Mouse (Mus musculus) embryonic facial prominence, embryonic 13.5 days (tissue): ENCODE measurements around the gene Dusp1. TPM values are rescaled to one million over a fixed set of nuclear protein-coding genes. Genes with fewer than 3 reads are reported as not detected.
A peak's percentile ranks its signal among the peaks of the same experiment; 100 is the strongest.

Experiments used
- ATAC-seq: fragments of 200-750 bp; cut with Nextera tagmentation; 2 replicates; pipeline ENCODE4 v1.8.0; 2017; ENCODE audit warnings: low read depth; ENCODE audit not compliant: insufficient number of reproducible peaks, insufficient read depth, low FRiP score, low TSS enrichment
- H3K27ac ChIP-seq: fragments of 300-500 bp; sonication (generic); 2 replicates; pipeline ENCODE4 v1.5.1; 2015; ENCODE audit warnings: moderate library complexity, mild to moderate bottlenecking, inconsistent platforms
- H3K27me3 ChIP-seq: fragments of 300-500 bp; sonication (generic); 2 replicates; pipeline ENCODE4 v1.6.1; 2015; ENCODE audit warnings: mild to moderate bottlenecking, inconsistent platforms
- H3K36me3 ChIP-seq: fragments of 300-500 bp; sonication (generic); 2 replicates; pipeline ENCODE4 v1.6.1; 2015; ENCODE audit warnings: mild to moderate bottlenecking, inconsistent platforms
- H3K4me1 ChIP-seq: fragments of 300-500 bp; sonication (generic); 2 replicates; pipeline ENCODE4 v1.6.1; 2015; ENCODE audit warnings: inconsistent platforms
- H3K4me2 ChIP-seq: fragments of 300-500 bp; sonication (generic); 2 replicates; pipeline ENCODE4 v1.6.1; 2015; ENCODE audit warnings: moderate library complexity, mild to moderate bottlenecking, inconsistent platforms
- H3K4me3 ChIP-seq: fragments of 300-500 bp; sonication (generic); 2 replicates; pipeline ENCODE4 v1.5.1; 2015; ENCODE audit warnings: mild to moderate bottlenecking, inconsistent platforms
- H3K9ac ChIP-seq: fragments of 300-500 bp; sonication (generic); 2 replicates; pipeline ENCODE4 v1.6.1; 2015; ENCODE audit warnings: mild to moderate bottlenecking, inconsistent platforms
- H3K9me3 ChIP-seq: fragments of 300-500 bp; sonication (generic); 2 replicates; pipeline ENCODE4 v1.6.1; 2016; ENCODE audit warnings: inconsistent platforms
- WGBS: fragments of 180-500 bp; shearing (Covaris S2); methylation state at CpG from one replicate; pipeline ENCODE4 v1.1.7; 2015; ENCODE audit warnings: mixed read lengths; 5-methylcytosine and 5-hydroxymethylcytosine counted together
- polyA plus RNA-seq: library from polyadenylated mRNA; unstranded; fragments of >200 nt; fragmentation: Nextera tagmentation; extraction: Ambion mirVana; gene quantifications from 2 replicates; pipeline ENCODE4 v1.2.1, GENCODE M21; 2015

Dusp1 gene
- polyA plus RNA-seq, 1 experiment from 2014 or later, result 13.2 TPM

GRCm38 (mm10) chr17:26490910-26491309, 71.0 kb downstream of the Dusp1 start:
- H3K9ac ChIP-seq, result no peak overlapping the region
- ATAC-seq, result no peak
- H3K36me3 ChIP-seq, result no peaks in the 10 kb centered on the region
- H3K4me2 ChIP-seq, result no peak overlapping the region
- H3K4me1 ChIP-seq, result 0 out of 2 replicates have a peak, but pooled peaks cover 4% of the 10 kb centered on the region
- H3K27ac ChIP-seq, result no peak overlapping the region
- H3K9me3 ChIP-seq, result peaks cover 8% of the 10 kb centered on the region; the same call in 1 of the 2 replicates
- no peak overlapping the region for H3K4me3 ChIP-seq
- 54% methylated on average over 2 of the region's 2 CpGs for WGBS
- no peaks in the 10 kb centered on the region for H3K27me3 ChIP-seq

- H3K27me3 ChIP-seq, result no peaks in the 10 kb centered on the region
- no peak overlapping the region for H3K4me2 ChIP-seq
- H3K4me3 ChIP-seq, result no peak overlapping the region
- H3K9ac ChIP-seq, result no peak overlapping the region
- peaks cover 5% of the 10 kb centered on the region; the same call in 1 of the 2 replicates for H3K4me1 ChIP-seq
- H3K36me3 ChIP-seq, result no peaks in the 10 kb centered on the region
- no peak for ATAC-seq
- H3K27ac ChIP-seq, result no peak overlapping the region
- 85% methylated on average over 10 of the region's 10 CpGs for WGBS
- H3K9me3 ChIP-seq, result peaks cover 8% of the 10 kb centered on the region; the same call in 1 of the 2 replicates
Measured at GRCm38 (mm10) chr17:26490072-26490471, 71.9 kb downstream of the Dusp1 start.

GRCm38 (mm10) chr17:26488711-26489403, 73.1 kb downstream of the Dusp1 start:
- Histone ChIP-seq H3K4me2 (no peak overlapping the region), H3K27me3 (no peaks in the 10 kb centered on the region), H3K36me3 (no peaks in the 10 kb centered on the region), H3K9ac (no peak overlapping the region), H3K4me1 (peaks cover 12% of the 10 kb centered on the region; the same call in 1 of the 2 replicates), H3K4me3 (no peak overlapping the region), H3K27ac (no peak overlapping the region), H3K9me3 (peaks cover 8% of the 10 kb centered on the region; the same call in 1 of the 2 replicates)
- 83% methylated on average over 8 of the region's 8 CpGs for WGBS
- ATAC-seq, result no peak

GRCm38 (mm10) chr17:26487917-26488316, 74.0 kb downstream of the Dusp1 start:
- H3K9me3 ChIP-seq, result 0 out of 2 replicates have a peak, but pooled peaks cover 3% of the 10 kb centered on the region

GRCm38 (mm10) chr17:26487266-26487665, 74.7 kb downstream of the Dusp1 start:
- H3K9me3 ChIP-seq, result no peaks in the 10 kb centered on the region
- WGBS, result 59% methylated on average over 5 of the region's 5 CpGs
- no peak overlapping the region for H3K27ac ChIP-seq
- 0 out of 2 replicates have a peak, but pooled peaks cover 2% of the 10 kb centered on the region for H3K27me3 ChIP-seq
- peaks cover 12% of the 10 kb centered on the region; the same call in 1 of the 2 replicates for H3K4me1 ChIP-seq
- H3K9ac ChIP-seq, result no peak overlapping the region
- no peak for ATAC-seq
- no peak overlapping the region for H3K4me3 ChIP-seq
- H3K4me2 ChIP-seq, result no peak overlapping the region
- no peaks in the 10 kb centered on the region for H3K36me3 ChIP-seq

More at GRCm38 (mm10) chr17:26487917-26488316, 74.0 kb downstream of the Dusp1 start:
- Histone ChIP-seq H3K27me3 (no peaks in the 10 kb centered on the region), H3K9ac (no peak overlapping the region), H3K4me3 (no peak overlapping the region), H3K4me2 (no peak overlapping the region), H3K36me3 (no peaks in the 10 kb centered on the region), H3K4me1 (peaks cover 12% of the 10 kb centered on the region; the same call in 1 of the 2 replicates), H3K27ac (no peak overlapping the region)
- no peak for ATAC-seq
- 86% methylated on average over 4 of the region's 4 CpGs for WGBS

- 0 out of 2 replicates have a peak, but pooled peaks cover 3% of the 10 kb centered on the region for H3K27me3 ChIP-seq
- H3K4me3 ChIP-seq, result no peak overlapping the region
- peaks cover 12% of the 10 kb centered on the region; the same call in 1 of the 2 replicates for H3K4me1 ChIP-seq
- H3K27ac ChIP-seq, result no peak overlapping the region
- H3K9me3 ChIP-seq, result no peaks in the 10 kb centered on the region
- H3K9ac ChIP-seq, result 0 out of 2 replicates have a peak overlapping the region, but pooled peaks have one; percentile 27
- WGBS, result 65% methylated on average over 14 of the region's 14 CpGs
- no peaks in the 10 kb centered on the region for H3K36me3 ChIP-seq
- no peak for ATAC-seq
- no peak overlapping the region for H3K4me2 ChIP-seq
Measured at GRCm38 (mm10) chr17:26484626-26485421, 77.1 kb downstream of the Dusp1 start.

GRCm38 (mm10) chr17:26480956-26481355, 81.0 kb downstream of the Dusp1 start:
- H3K27me3 ChIP-seq, result 0 out of 2 replicates have a peak, but pooled peaks cover 3% of the 10 kb centered on the region
- 69% methylated on average over 4 of the region's 4 CpGs for WGBS
- ATAC-seq, result no peak
- H3K9me3 ChIP-seq, result no peaks in the 10 kb centered on the region
- no peak overlapping the region for H3K9ac ChIP-seq
- H3K36me3 ChIP-seq, result no peaks in the 10 kb centered on the region
- H3K4me2 ChIP-seq, result no peak overlapping the region
- no peak overlapping the region for H3K27ac ChIP-seq
- no peak overlapping the region for H3K4me3 ChIP-seq
- peaks cover 20% of the 10 kb centered on the region for H3K4me1 ChIP-seq

- ATAC-seq, result no peak
- Histone ChIP-seq H3K27ac (no peak overlapping the region), H3K4me3 (no peak overlapping the region), H3K36me3 (no peaks in the 10 kb centered on the region), H3K27me3 (0 out of 2 replicates have a peak, but pooled peaks cover 3% of the 10 kb centered on the region), H3K9ac (no peak overlapping the region), H3K4me1 (peaks cover 15% of the 10 kb centered on the region; the same call in 1 of the 2 replicates), H3K4me2 (no peak overlapping the region), H3K9me3 (no peaks in the 10 kb centered on the region)
- 73% methylated on average over 6 of the region's 6 CpGs for WGBS
Measured at GRCm38 (mm10) chr17:26479619-26480018, 82.3 kb downstream of the Dusp1 start.

- Histone ChIP-seq H3K36me3 (no peaks in the 10 kb centered on the region), H3K4me2 (no peak overlapping the region), H3K9me3 (no peaks in the 10 kb centered on the region), H3K27me3 (0 out of 2 replicates have a peak, but pooled peaks cover 3% of the 10 kb centered on the region), H3K9ac (no peak overlapping the region), H3K27ac (no peak overlapping the region), H3K4me1 (peaks cover 12% of the 10 kb centered on the region; the same call in 1 of the 2 replicates), H3K4me3 (no peak overlapping the region)
- 67% methylated on average over 4 of the region's 4 CpGs for WGBS
- no peak for ATAC-seq
Measured at GRCm38 (mm10) chr17:26478672-26479071, 83.3 kb downstream of the Dusp1 start.

GRCm38 (mm10) chr17:26476871-26477270, 85.1 kb downstream of the Dusp1 start:
- Histone ChIP-seq H3K27ac (no peak overlapping the region), H3K4me1 (peaks cover 12% of the 10 kb centered on the region; the same call in 1 of the 2 replicates), H3K9me3 (no peaks in the 10 kb centered on the region), H3K9ac (no peak overlapping the region), H3K4me2 (no peak overlapping the region), H3K4me3 (no peak overlapping the region), H3K27me3 (no peaks in the 10 kb centered on the region), H3K36me3 (no peaks in the 10 kb centered on the region)
- ATAC-seq, result no peak
- 36% methylated on average over 6 of the region's 6 CpGs for WGBS

GRCm38 (mm10) chr17:26468102-26468894, 93.6 kb downstream of the Dusp1 start:
- Histone ChIP-seq H3K4me2 (no peak overlapping the region), H3K27me3 (0 out of 2 replicates have a peak, but pooled peaks cover 4% of the 10 kb centered on the region), H3K4me1 (peaks cover 4% of the 10 kb centered on the region; the same call in 1 of the 2 replicates), H3K4me3 (no peak overlapping the region), H3K9ac (no peak overlapping the region), H3K9me3 (no peaks in the 10 kb centered on the region), H3K27ac (no peak overlapping the region), H3K36me3 (no peaks in the 10 kb centered on the region)
- no peak for ATAC-seq
- WGBS, result 85% methylated on average over 13 of the region's 13 CpGs
